Mouse (Mus musculus): ENCODE results near the gene Rangap1. TPM values are rescaled to one million over a fixed set of nuclear protein-coding genes. Genes with fewer than 3 reads are reported as not detected.
A peak's percentile ranks its signal among the peaks of the same experiment; 100 is the strongest.

The Rangap1 gene
- total and polyA plus RNA-seq, 2 experiments from 2014 or later: 31.3 to 50.6 TPM

- TF ChIP-seq EP300 (IDR thresholded peaks at IDR 0.05; ENCODE audit: low read depth) (no peak), CTCF (IDR thresholded peaks at IDR 0.05; ENCODE audit: low read depth) (peak; percentile 65)
- Histone ChIP-seq H3K9ac (replicated peaks; ENCODE audit: low read depth, low read length) (peak overlapping the region; percentile 56), H3K27me3 (ENCODE audit: control insufficient read depth, insufficient read depth, low read length) (peaks cover 49% of the 10 kb centered on the region), H3K27ac (ENCODE audit: low read depth) (0 out of 2 replicates have a peak overlapping the region, but pooled peaks have one; percentile 19), H3K4me3 (ENCODE audit: low read depth, low read length) (peak overlapping the region; percentile 50), H3K4me2 (ENCODE audit: low read depth, low read length) (peak overlapping the region; percentile 75), H3K9me3 (replicated peaks; ENCODE audit: control insufficient read depth, low read length) (no peaks in the 10 kb centered on the region), H3K36me3 (replicated peaks; ENCODE audit: control insufficient read depth, insufficient read depth, low read length) (no peaks in the 10 kb centered on the region), H3K4me1 (ENCODE audit: control insufficient read depth, insufficient read depth) (peaks cover 14% of the 10 kb centered on the region; the same call in 1 of the 2 replicates)
- ATAC-seq (ENCODE audit: insufficient read depth, low read depth) (peak; percentile 88), DNase-seq (ENCODE audit: low spot score) (peak; percentile 75)
- under 1% methylated on average over 82 of the region's 107 CpGs for WGBS
Observed at GRCm38 (mm10) chr15:81693967-81694881, 51.1 kb downstream of the Rangap1 start.

DNA sequence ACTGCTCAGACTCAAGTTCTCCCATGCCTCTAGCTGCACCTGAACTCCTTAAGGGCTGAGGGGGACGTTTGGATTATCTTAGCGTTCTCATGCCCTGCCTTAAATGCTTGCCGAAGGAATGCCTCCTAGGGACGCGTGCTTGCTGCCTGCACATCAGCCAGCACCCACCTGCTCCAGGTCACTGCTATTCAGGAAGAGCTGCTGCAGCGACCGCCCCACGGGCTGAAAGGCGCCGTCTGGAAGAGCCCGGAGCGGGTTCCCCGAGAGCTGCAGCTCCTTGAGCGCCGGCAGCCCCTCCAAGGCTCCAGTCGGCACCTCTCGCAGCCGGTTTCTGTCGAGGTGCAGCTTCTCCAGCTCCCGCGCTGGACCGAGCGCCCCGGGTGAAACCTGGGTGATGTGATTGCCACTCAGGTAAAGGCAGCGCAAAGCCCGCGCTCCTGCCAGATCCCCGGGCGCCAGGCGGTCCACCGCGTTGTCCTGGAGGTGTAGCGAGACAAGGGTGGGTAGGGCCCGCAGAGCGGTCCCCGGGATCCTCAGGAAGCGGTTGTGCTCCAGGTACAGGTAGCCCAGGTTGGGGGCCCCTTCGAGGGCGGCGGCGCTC lies 51.9 kb downstream of the Rangap1 start:
- peaks cover 49% of the 10 kb centered on the region for H3K27me3 ChIP-seq (ENCODE audit: control insufficient read depth, insufficient read depth, low read length)
- no peak for TF ChIP-seq EP300 (IDR thresholded peaks at IDR 0.05; ENCODE audit: low read depth)
- no peak for TF ChIP-seq CTCF (IDR thresholded peaks at IDR 0.05; ENCODE audit: low read depth)
- peak overlapping the region; percentile 56 for H3K9ac ChIP-seq (replicated peaks; ENCODE audit: low read depth, low read length)
- H3K4me1 ChIP-seq (ENCODE audit: control insufficient read depth, insufficient read depth): peaks cover 14% of the 10 kb centered on the region; the same call in 1 of the 2 replicates
- ATAC-seq (ENCODE audit: insufficient read depth, low read depth) (no peak), DNase-seq (ENCODE audit: low spot score) (no peak)
- peak overlapping the region; percentile 50 for H3K4me3 ChIP-seq (ENCODE audit: low read depth, low read length)
- 5% methylated on average over 41 of the region's 41 CpGs for WGBS
- peaks cover 2% of the 10 kb centered on the region; the same call in 1 of the 2 replicates for H3K36me3 ChIP-seq (replicated peaks; ENCODE audit: control insufficient read depth, insufficient read depth, low read length)
- peak overlapping the region; percentile 75 for H3K4me2 ChIP-seq (ENCODE audit: low read depth, low read length)
- no peak overlapping the region for H3K27ac ChIP-seq (ENCODE audit: low read depth)
- H3K9me3 ChIP-seq (replicated peaks; ENCODE audit: control insufficient read depth, low read length): no peaks in the 10 kb centered on the region

GRCm38 (mm10) chr15:81680301-81680805 lies 65.0 kb downstream of the Rangap1 start:
- TF ChIP-seq EP300 (IDR thresholded peaks at IDR 0.05; ENCODE audit: low read depth) (no peak), CTCF (IDR thresholded peaks at IDR 0.05; ENCODE audit: low read depth) (no peak)
- Histone ChIP-seq H3K36me3 (replicated peaks; ENCODE audit: control insufficient read depth, insufficient read depth, low read length) (peaks cover 66% of the 10 kb centered on the region), H3K27me3 (ENCODE audit: control insufficient read depth, insufficient read depth, low read length) (no peaks in the 10 kb centered on the region), H3K9me3 (replicated peaks; ENCODE audit: control insufficient read depth, low read length) (no peaks in the 10 kb centered on the region), H3K4me3 (ENCODE audit: low read depth, low read length) (no peak overlapping the region), H3K27ac (ENCODE audit: low read depth) (no peak overlapping the region), H3K4me2 (ENCODE audit: low read depth, low read length) (no peak overlapping the region), H3K9ac (replicated peaks; ENCODE audit: low read depth, low read length) (no peak overlapping the region), H3K4me1 (ENCODE audit: control insufficient read depth, insufficient read depth) (no peaks in the 10 kb centered on the region)
- ATAC-seq (ENCODE audit: insufficient read depth, low read depth) (no peak), DNase-seq (ENCODE audit: low spot score) (no peak)
- 92% methylated on average over 4 of the region's 4 CpGs for WGBS

- Histone ChIP-seq H3K27me3 (ENCODE audit: control insufficient read depth, insufficient read depth, low read length) (no peaks in the 10 kb centered on the region), H3K4me2 (ENCODE audit: low read depth, low read length) (no peak overlapping the region), H3K9me3 (replicated peaks; ENCODE audit: control insufficient read depth, low read length) (no peaks in the 10 kb centered on the region), H3K4me1 (ENCODE audit: control insufficient read depth, insufficient read depth) (no peaks in the 10 kb centered on the region), H3K27ac (ENCODE audit: low read depth) (no peak overlapping the region), H3K4me3 (ENCODE audit: low read depth, low read length) (no peak overlapping the region), H3K9ac (replicated peaks; ENCODE audit: low read depth, low read length) (no peak overlapping the region), H3K36me3 (replicated peaks; ENCODE audit: control insufficient read depth, insufficient read depth, low read length) (peaks cover 38% of the 10 kb centered on the region; the same call in 1 of the 2 replicates)
- no peak for TF ChIP-seq CTCF (IDR thresholded peaks at IDR 0.05; ENCODE audit: low read depth)
- TF ChIP-seq EP300 (IDR thresholded peaks at IDR 0.05; ENCODE audit: low read depth): no peak
- whole genome bisulfite sequencing: 20% methylated on average over 3 of the region's 3 CpGs
- DNase-seq (ENCODE audit: low spot score) (peak; percentile 35), ATAC-seq (ENCODE audit: insufficient read depth, low read depth) (no peak; the same call in 1 of the 2 replicates)
Observed at GRCm38 (mm10) chr15:81676637-81677036, 68.7 kb downstream of the Rangap1 start.

DNA sequence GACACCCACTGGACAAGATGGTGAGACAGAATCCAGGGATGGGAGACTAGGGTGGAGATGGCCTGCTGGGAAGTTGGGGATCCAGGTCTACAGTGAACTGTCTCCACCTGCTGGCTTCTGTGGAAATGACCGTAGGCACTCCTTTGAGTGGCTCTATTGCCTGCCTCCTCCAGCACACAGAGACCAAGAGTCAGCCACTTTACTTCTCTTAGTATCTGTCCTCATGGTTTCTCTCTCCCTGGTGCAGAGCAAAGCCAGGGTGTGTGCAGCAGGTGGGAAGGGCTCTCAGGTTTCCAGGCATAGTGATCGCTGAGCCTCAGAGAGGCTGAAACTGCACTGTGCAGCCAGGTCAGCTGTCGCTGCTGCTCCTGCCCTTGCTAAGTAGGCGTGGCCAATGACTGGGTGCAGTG lies 75.1 kb downstream of the Rangap1 start:
- H3K27me3 ChIP-seq (ENCODE audit: control insufficient read depth, insufficient read depth, low read length): no peaks in the 10 kb centered on the region
- H3K9ac ChIP-seq (replicated peaks; ENCODE audit: low read depth, low read length): no peak overlapping the region
- no peak overlapping the region for H3K27ac ChIP-seq (ENCODE audit: low read depth)
- H3K4me3 ChIP-seq (ENCODE audit: low read depth, low read length): no peak overlapping the region
- no peaks in the 10 kb centered on the region for H3K4me1 ChIP-seq (ENCODE audit: control insufficient read depth, insufficient read depth)
- no peak overlapping the region for H3K4me2 ChIP-seq (ENCODE audit: low read depth, low read length)
- ATAC-seq (ENCODE audit: insufficient read depth, low read depth) (peak; percentile 55; the same call in 1 of the 2 replicates), DNase-seq (ENCODE audit: low spot score) (peak; percentile 37)
- H3K36me3 ChIP-seq (replicated peaks; ENCODE audit: control insufficient read depth, insufficient read depth, low read length): peaks cover 33% of the 10 kb centered on the region
- 86% methylated on average over 4 of the region's 4 CpGs for WGBS
- no peaks in the 10 kb centered on the region for H3K9me3 ChIP-seq (replicated peaks; ENCODE audit: control insufficient read depth, low read length)
- TF ChIP-seq EP300 (IDR thresholded peaks at IDR 0.05; ENCODE audit: low read depth): no peak
- peak; percentile 59 for TF ChIP-seq CTCF (IDR thresholded peaks at IDR 0.05; ENCODE audit: low read depth)
